Mouse (Mus musculus) lung, adult 2 months (tissue): ENCODE measurements at regions not wholly inside any gene's neighbourhood (a gene's known extent, or its start where the extent isn't known, plus 50 kb on each side); places are given as distances from the start of the nearest gene placed in this dataset.

ENCODE experiments used
- CTCF ChIP-seq: fragments of 200-500 bp; IDR thresholded peaks from 2 replicates; pipeline ENCODE4 v1.5.1; 2011; ENCODE audit warnings: mild to moderate bottlenecking, low read length, control low read depth; ENCODE audit not compliant: insufficient read depth
- POLR2A ChIP-seq: fragments of 200-500 bp; IDR thresholded peaks from 2 replicates; pipeline ENCODE4 v1.6.1; 2011; ENCODE audit warnings: low read depth, mild to moderate bottlenecking, control low read depth, low read length, borderline replicate concordance; ENCODE audit errors: extremely low read depth

GRCm38 (mm10) chr3:61442000-61442739 is 76.4 kb upstream of the B430305J03Rik start:
- TF ChIP-seq CTCF (no peak), POLR2A (no peak)
